Mouse (Mus musculus) adrenal gland, postnatal 25 days (tissue): Measurements from ENCODE around the gene Faiml. TPM values are rescaled to one million over a fixed set of nuclear protein-coding genes. Genes with fewer than 3 reads are reported as not detected.

Source experiments
- total RNA-seq: library from RNA; stranded (reverse); gene quantifications from 2 replicates; pipeline ENCODE4 v1.2.3, GENCODE M21; 2021

Gene Faiml
- total RNA-seq, 1 experiment from 2014 or later: not detected

Other genes starting within 250 kb of the Faiml start
- not detected in 2 replicates for gene Gm1123, start 201.5 kb downstream of the Faiml start, total RNA-seq
- gene Pik3cb, start 96.6 kb downstream of the Faiml start, total RNA-seq: 15.0 and 15.2 TPM in 2 replicates
- 7.5 and 11.7 TPM in 2 replicates for gene Cep70, start 6.1 kb upstream of the Faiml start, total RNA-seq
- 0.79 and 1.2 TPM in 2 replicates for gene Esyt3, start 121.3 kb upstream of the Faiml start, total RNA-seq
- gene Mras, start 200.1 kb upstream of the Faiml start, total RNA-seq: 40.4 and 50.1 TPM in 2 replicates
- not detected in 2 replicates for gene Nme9, start 214.2 kb upstream of the Faiml start, total RNA-seq